Mouse (Mus musculus) forebrain, embryonic 13.5 days (tissue): ENCODE data around the gene Dnajc11. TPM values are rescaled to one million over a fixed set of nuclear protein-coding genes. Genes with fewer than 3 reads are reported as not detected.
A peak's percentile ranks its signal among the peaks of the same experiment; 100 is the strongest.

Experiments used
- ATAC-seq: fragments of 200-750 bp; cut with Nextera tagmentation; 2 replicates; pipeline ENCODE4 v1.8.0; 2017
- H3K27ac ChIP-seq: fragments of 300-500 bp; sonication (generic); 2 replicates; pipeline ENCODE4 v1.5.1; 2015; ENCODE audit warnings: inconsistent platforms, mild to moderate bottlenecking, moderate library complexity
- H3K27me3 ChIP-seq: fragments of 300-500 bp; sonication (generic); 2 replicates; pipeline ENCODE4 v1.6.1; 2015; ENCODE audit warnings: mild to moderate bottlenecking, inconsistent platforms
- H3K36me3 ChIP-seq: fragments of 300-500 bp; sonication (generic); 2 replicates; pipeline ENCODE4 v1.6.1; 2015; ENCODE audit warnings: mild to moderate bottlenecking, inconsistent platforms; ENCODE audit not compliant: poor library complexity, severe bottlenecking
- H3K4me1 ChIP-seq: fragments of 300-500 bp; sonication (generic); 2 replicates; pipeline ENCODE4 v1.6.1; 2015; ENCODE audit warnings: inconsistent platforms
- H3K4me2 ChIP-seq: fragments of 300-500 bp; sonication (generic); 2 replicates; pipeline ENCODE4 v1.6.1; 2015; ENCODE audit warnings: inconsistent platforms, mild to moderate bottlenecking, moderate library complexity
- H3K4me3 ChIP-seq: fragments of 300-500 bp; sonication (generic); 2 replicates; pipeline ENCODE4 v1.5.1; 2015; ENCODE audit warnings: mild to moderate bottlenecking, inconsistent platforms
- H3K9ac ChIP-seq: fragments of 300-500 bp; sonication (generic); 2 replicates; pipeline ENCODE4 v1.6.1; 2015; ENCODE audit warnings: mild to moderate bottlenecking, inconsistent platforms
- H3K9me3 ChIP-seq: fragments of 300-500 bp; sonication (generic); replicated peaks from 2 replicates; pipeline ENCODE4 v1.6.1; 2016; ENCODE audit warnings: inconsistent platforms
- WGBS: fragments of 180-500 bp; shearing (Covaris S2); methylation state at CpG from one replicate; pipeline ENCODE4 v1.1.7; 2015; 5-methylcytosine and 5-hydroxymethylcytosine counted together
- polyA plus RNA-seq: library from polyadenylated mRNA; unstranded; fragments of >200 nt; fragmentation: Nextera tagmentation; extraction: Ambion mirVana; gene quantifications from 2 replicates; pipeline ENCODE4 v1.2.1, GENCODE M21; 2015

The Dnajc11 gene
- polyA plus RNA-seq: 77.0 and 89.2 TPM in 2 replicates

GRCm38 (mm10) chr4:151933505-151934214, at the start of gene Dnajc11:
Gene Dnajc11, plus strand, starts transcription at chr4:151933691.
- H3K4me1 ChIP-seq: peaks cover 26% of the 10 kb centered on the region
- H3K4me2 ChIP-seq: peak within 1 kb of the TSS; percentile 98
- H3K9ac ChIP-seq: peak within 1 kb of the TSS; percentile 97
- peak; percentile 92 for ATAC-seq
- WGBS: under 1% methylated on average over 47 of the region's 83 CpGs
- H3K36me3 ChIP-seq: no peaks in the 10 kb centered on the region
- no peak within 1 kb of the TSS for H3K27ac ChIP-seq
- no peaks in the 10 kb centered on the region for H3K9me3 ChIP-seq
- peak within 1 kb of the TSS; percentile 100 for H3K4me3 ChIP-seq
- 0 out of 2 replicates have a peak, but pooled peaks cover 6% of the 10 kb centered on the region for H3K27me3 ChIP-seq

GRCm38 (mm10) chr4:151893241-151893640, 40.2 kb upstream of the Dnajc11 start:
- Histone ChIP-seq H3K4me2 (no peak overlapping the region), H3K9ac (no peak overlapping the region), H3K9me3 (0 out of 2 replicates have a peak, but pooled peaks cover 8% of the 10 kb centered on the region), H3K27me3 (no peaks in the 10 kb centered on the region), H3K4me1 (no peaks in the 10 kb centered on the region), H3K27ac (no peak overlapping the region), H3K4me3 (no peak overlapping the region), H3K36me3 (no peaks in the 10 kb centered on the region)
- no peak for ATAC-seq
- WGBS: 75% methylated on average over 6 of the region's 6 CpGs

GRCm38 (mm10) chr4:151894926-151895325, 38.6 kb upstream of the Dnajc11 start:
- Histone ChIP-seq H3K9ac (no peak overlapping the region), H3K4me1 (no peaks in the 10 kb centered on the region), H3K4me2 (no peak overlapping the region), H3K9me3 (0 out of 2 replicates have a peak, but pooled peaks cover 8% of the 10 kb centered on the region), H3K27me3 (no peaks in the 10 kb centered on the region), H3K4me3 (no peak overlapping the region), H3K36me3 (no peaks in the 10 kb centered on the region), H3K27ac (no peak overlapping the region)
- 95% methylated on average over 12 of the region's 12 CpGs for WGBS
- no peak for ATAC-seq

DNA sequence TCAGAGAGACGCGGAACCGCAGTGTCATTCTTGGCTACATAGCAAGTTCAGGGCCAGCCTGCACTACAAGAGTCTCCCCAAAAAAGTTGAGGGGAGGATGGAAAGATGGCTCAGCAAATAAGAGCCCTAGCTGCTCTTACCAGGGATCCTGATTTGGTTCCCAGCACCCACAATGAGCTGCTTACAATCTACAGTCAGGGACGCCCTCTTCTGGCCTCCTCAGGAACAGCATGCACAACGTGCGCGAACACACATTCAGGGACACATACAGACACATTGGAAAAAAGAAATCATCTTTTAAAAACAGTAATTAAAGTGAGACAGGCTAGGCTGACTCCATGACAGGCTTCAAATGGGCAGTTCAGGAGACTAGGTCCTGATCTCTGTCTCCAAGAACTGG, 37.9 kb upstream of the Dnajc11 start:
- 87% methylated on average over 7 of the region's 7 CpGs for WGBS
- no peak overlapping the region for H3K4me3 ChIP-seq
- ATAC-seq: no peak
- no peak overlapping the region for H3K9ac ChIP-seq
- H3K4me2 ChIP-seq: no peak overlapping the region
- no peaks in the 10 kb centered on the region for H3K4me1 ChIP-seq
- no peak overlapping the region for H3K27ac ChIP-seq
- H3K36me3 ChIP-seq: no peaks in the 10 kb centered on the region
- no peaks in the 10 kb centered on the region for H3K27me3 ChIP-seq
- H3K9me3 ChIP-seq: 0 out of 2 replicates have a peak, but pooled peaks cover 8% of the 10 kb centered on the region

GRCm38 (mm10) chr4:151897069-151897617, 36.3 kb upstream of the Dnajc11 start:
- Histone ChIP-seq H3K36me3 (no peaks in the 10 kb centered on the region), H3K4me1 (no peaks in the 10 kb centered on the region), H3K27me3 (no peaks in the 10 kb centered on the region), H3K9me3 (0 out of 2 replicates have a peak, but pooled peaks cover 8% of the 10 kb centered on the region), H3K4me2 (no peak overlapping the region), H3K4me3 (no peak overlapping the region), H3K9ac (no peak overlapping the region), H3K27ac (no peak overlapping the region)
- WGBS: 73% methylated on average over 9 of the region's 9 CpGs
- ATAC-seq: no peak

- H3K27ac ChIP-seq: no peak overlapping the region
- 0 out of 2 replicates have a peak, but pooled peaks cover 7% of the 10 kb centered on the region for H3K27me3 ChIP-seq
- 56% methylated on average over 13 of the region's 13 CpGs for WGBS
- 0 out of 2 replicates have a peak, but pooled peaks cover 8% of the 10 kb centered on the region for H3K9me3 ChIP-seq
- no peak overlapping the region for H3K4me2 ChIP-seq
- no peak overlapping the region for H3K4me3 ChIP-seq
- H3K9ac ChIP-seq: no peak overlapping the region; the same call in 1 of the 2 replicates
- H3K36me3 ChIP-seq: no peaks in the 10 kb centered on the region
- ATAC-seq: no peak
- no peaks in the 10 kb centered on the region for H3K4me1 ChIP-seq
Observed at GRCm38 (mm10) chr4:151898600-151899245, 34.8 kb upstream of the Dnajc11 start.

DNA sequence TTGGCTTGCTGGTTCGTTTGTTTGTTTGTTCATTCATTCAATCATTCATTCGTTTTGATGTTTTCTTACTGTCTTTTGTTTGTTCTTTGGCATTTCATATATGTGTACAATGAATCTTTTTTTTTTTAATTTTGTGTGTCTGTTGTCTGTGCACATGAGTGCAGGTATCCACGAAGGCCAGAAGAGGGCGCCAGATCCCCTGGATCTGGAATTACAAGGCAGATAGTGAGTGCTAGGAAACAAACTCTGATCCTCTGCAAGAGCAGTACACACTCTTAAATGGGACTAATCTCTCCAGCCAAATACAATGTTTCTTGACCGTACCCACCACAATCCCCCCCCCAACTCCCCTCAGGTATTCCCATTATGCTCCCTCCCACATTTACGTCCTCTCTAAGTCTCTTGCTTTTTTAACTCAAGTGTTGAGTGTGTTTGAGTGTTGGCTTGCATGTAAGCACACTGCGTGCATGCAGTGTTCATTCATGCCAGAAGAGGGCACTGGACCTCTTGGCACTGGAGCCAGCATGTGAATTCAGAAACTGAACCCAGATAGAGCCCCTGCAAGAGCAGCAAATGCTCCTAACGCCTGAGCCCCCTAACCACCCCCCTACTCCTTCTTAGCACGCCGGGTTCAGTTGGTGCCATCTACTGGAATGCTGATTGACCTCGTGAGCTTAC, 33.6 kb upstream of the Dnajc11 start:
- Histone ChIP-seq H3K4me2 (no peak overlapping the region), H3K36me3 (no peaks in the 10 kb centered on the region), H3K9me3 (0 out of 2 replicates have a peak, but pooled peaks cover 8% of the 10 kb centered on the region), H3K27me3 (0 out of 2 replicates have a peak, but pooled peaks cover 7% of the 10 kb centered on the region), H3K9ac (no peak overlapping the region), H3K4me1 (no peaks in the 10 kb centered on the region), H3K27ac (no peak overlapping the region), H3K4me3 (no peak overlapping the region)
- ATAC-seq: no peak
- 62% methylated on average over 11 of the region's 11 CpGs for WGBS

- ATAC-seq: no peak
- Histone ChIP-seq H3K4me3 (no peak overlapping the region), H3K9ac (no peak overlapping the region), H3K4me1 (peaks cover 2% of the 10 kb centered on the region; the same call in 1 of the 2 replicates), H3K27ac (no peak overlapping the region), H3K9me3 (0 out of 2 replicates have a peak, but pooled peaks cover 5% of the 10 kb centered on the region), H3K36me3 (no peaks in the 10 kb centered on the region), H3K27me3 (0 out of 2 replicates have a peak, but pooled peaks cover 7% of the 10 kb centered on the region), H3K4me2 (no peak overlapping the region)
- 78% methylated on average over 6 of the region's 6 CpGs for WGBS
Observed at GRCm38 (mm10) chr4:151900735-151901134, 32.8 kb upstream of the Dnajc11 start.

GRCm38 (mm10) chr4:151901422-151901821, 32.1 kb upstream of the Dnajc11 start:
- H3K36me3 ChIP-seq: no peaks in the 10 kb centered on the region
- no peak overlapping the region for H3K9ac ChIP-seq
- ATAC-seq: no peak
- no peak overlapping the region for H3K27ac ChIP-seq
- no peak overlapping the region for H3K4me3 ChIP-seq
- peaks cover 8% of the 10 kb centered on the region for H3K4me1 ChIP-seq
- H3K27me3 ChIP-seq: 0 out of 2 replicates have a peak, but pooled peaks cover 7% of the 10 kb centered on the region
- no peaks in the 10 kb centered on the region for H3K9me3 ChIP-seq
- 65% methylated on average over 11 of the region's 11 CpGs for WGBS
- H3K4me2 ChIP-seq: no peak overlapping the region

DNA sequence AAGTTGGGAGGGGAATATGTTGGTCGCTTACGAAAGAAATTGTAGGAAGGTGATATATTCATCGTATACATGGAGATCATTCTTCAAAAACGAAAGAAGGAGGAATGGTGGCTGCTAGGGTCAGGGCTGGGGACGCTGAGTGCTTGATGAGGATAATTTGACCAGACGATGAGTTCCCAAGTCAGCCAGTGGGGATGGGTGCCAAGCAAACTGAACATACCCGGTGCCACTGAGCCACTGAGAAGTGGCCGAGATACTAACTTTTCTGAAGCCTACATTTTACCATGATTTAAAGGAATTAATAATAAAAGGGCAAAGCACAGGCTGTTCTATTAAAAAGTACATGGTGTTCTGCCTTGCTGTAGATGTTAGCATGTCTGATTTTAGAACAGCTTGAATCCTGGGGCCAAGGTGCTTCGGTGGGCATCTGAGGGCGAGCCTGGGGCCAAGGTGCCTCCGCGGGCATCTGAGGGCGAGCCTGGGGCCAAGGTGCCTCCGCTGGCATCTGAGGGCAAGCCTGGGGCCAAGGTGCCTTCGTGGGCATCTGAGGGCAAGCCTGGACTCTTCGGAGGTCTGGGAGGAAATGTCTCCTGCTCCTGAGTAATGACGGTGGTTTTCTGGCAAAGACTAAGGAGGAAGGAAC, 31.3 kb upstream of the Dnajc11 start:
- H3K27me3 ChIP-seq: 0 out of 2 replicates have a peak, but pooled peaks cover 7% of the 10 kb centered on the region
- no peaks in the 10 kb centered on the region for H3K9me3 ChIP-seq
- ATAC-seq: no peak
- H3K27ac ChIP-seq: no peak overlapping the region
- H3K4me3 ChIP-seq: no peak overlapping the region
- no peak overlapping the region for H3K4me2 ChIP-seq
- 90% methylated on average over 17 of the region's 17 CpGs for WGBS
- no peak overlapping the region for H3K9ac ChIP-seq
- peaks cover 13% of the 10 kb centered on the region for H3K4me1 ChIP-seq
- H3K36me3 ChIP-seq: no peaks in the 10 kb centered on the region

DNA sequence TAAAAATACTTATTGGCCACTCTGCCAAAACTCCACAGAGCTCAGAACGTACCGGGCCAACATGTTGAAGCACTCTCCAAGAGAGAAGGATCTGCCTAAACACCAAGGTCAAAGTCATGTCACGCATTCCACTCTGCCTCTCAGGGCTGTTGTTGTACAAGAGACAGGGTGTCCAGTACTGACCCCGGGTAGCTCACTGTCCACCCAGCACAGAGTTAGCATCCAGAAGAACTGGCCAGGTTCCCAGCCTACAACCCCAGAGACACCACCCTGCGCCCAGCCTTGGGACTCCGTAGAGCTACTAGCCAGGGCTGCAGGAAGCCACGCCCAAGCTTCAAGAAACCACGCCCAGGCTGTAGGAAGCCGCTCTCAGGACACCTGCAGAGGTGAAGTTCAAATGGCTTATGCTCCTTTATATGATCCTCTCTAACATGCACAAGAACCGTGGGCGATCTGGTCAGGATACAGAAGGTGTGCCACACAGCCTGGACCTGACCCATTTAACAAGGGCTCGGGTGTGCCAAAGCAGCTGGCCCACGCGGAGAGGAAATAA, 30.7 kb upstream of the Dnajc11 start:
- H3K36me3 ChIP-seq: no peaks in the 10 kb centered on the region
- H3K27me3 ChIP-seq: 0 out of 2 replicates have a peak, but pooled peaks cover 7% of the 10 kb centered on the region
- H3K4me3 ChIP-seq: no peak overlapping the region
- H3K9me3 ChIP-seq: no peaks in the 10 kb centered on the region
- H3K9ac ChIP-seq: no peak overlapping the region
- H3K4me2 ChIP-seq: no peak overlapping the region
- 63% methylated on average over 14 of the region's 14 CpGs for WGBS
- no peak overlapping the region for H3K27ac ChIP-seq
- no peak for ATAC-seq
- H3K4me1 ChIP-seq: peaks cover 13% of the 10 kb centered on the region
